Mouse (Mus musculus) testis, adult 2 months (tissue): Measurements from ENCODE around the gene Mdm2.

Experiments used
- CTCF ChIP-seq: fragments of 200-500 bp; IDR thresholded peaks from 2 replicates; pipeline ENCODE4 v1.5.1; 2012; ENCODE audit warnings: low read depth, mild to moderate bottlenecking, inconsistent platforms, low read length, moderate library complexity; ENCODE audit not compliant: control insufficient read depth, insufficient read depth, insufficient replicate concordance
- POLR2A ChIP-seq: fragments of 200-500 bp; IDR thresholded peaks from 2 replicates; pipeline ENCODE4 v1.6.1; 2012; ENCODE audit warnings: low read depth, mild to moderate bottlenecking, inconsistent platforms, low read length, moderate library complexity; ENCODE audit not compliant: control insufficient read depth

DNA sequence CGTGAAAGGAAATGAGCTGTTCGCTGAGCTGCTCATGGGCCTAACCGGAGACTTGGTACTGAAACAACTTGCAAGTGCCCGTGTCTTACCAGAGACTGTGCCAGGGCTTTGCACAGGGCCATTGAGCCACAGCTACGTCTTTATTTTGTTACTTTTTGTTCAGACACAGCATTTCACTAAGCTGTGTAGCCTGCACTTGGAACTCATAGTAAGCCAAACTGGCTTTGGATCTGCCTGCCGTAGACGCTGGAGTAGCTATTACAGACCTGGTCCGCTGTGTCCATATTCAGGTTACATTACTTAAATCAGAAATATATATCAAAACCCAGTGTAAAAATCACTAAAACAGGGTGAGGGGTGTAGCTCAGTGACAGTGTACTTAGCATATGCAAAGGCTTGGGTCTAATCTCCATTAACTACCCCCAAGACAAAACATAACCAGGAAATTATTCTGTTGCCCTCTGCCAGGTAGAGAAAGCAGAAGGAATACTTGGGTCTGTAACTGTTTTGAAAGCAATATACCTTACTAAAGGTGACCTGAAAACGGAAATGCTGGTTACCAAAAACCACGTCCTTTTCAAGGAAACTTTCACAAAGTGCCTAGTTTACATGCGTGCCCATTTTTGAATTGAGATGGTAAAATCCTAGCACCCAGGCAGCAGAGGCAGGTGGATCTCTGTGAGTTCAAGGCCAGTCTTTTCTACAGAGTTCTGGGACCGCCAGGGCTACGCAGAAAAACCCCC is 24.5 kb downstream of the Mdm2 start:
- TF ChIP-seq POLR2A, result no peak
- TF ChIP-seq CTCF, result no peak
